Comparison of ENCODE assay signal across 11 mouse cellular contexts in genomic region chr15:12617220-12617619, GRCm38 (mm10).
A peak's percentile ranks its signal among the peaks of the same experiment; 100 is the strongest.
DNase-seq lines count a peak whose midpoint lies in the region; ATAC-seq lines count a peak whose summit lies in the region.
"Had no signal": no experiment of that assay in that cellular context is flagged by ENCODE, and none has a peak within 500 bp of the region (broad histone marks: within the 10 kb centered on the region; RNA-seq: fewer than 3 reads in every experiment).

No protein-coding gene starts in this region.

- H3K4me1 ChIP-seq in liver, embryonic 12.5 days = no peaks in the 10 kb centered on the region
- H3K4me1 ChIP-seq in liver, embryonic 11.5 days (replicated peaks; ENCODE audit: control insufficient read depth, insufficient read depth, low read length) = no peaks in the 10 kb centered on the region

- peak; percentile 28 for DNase-seq in gastrocnemius, postnatal 14 days
- no peak for DNase-seq in gastrocnemius, postnatal 4 days (ENCODE audit: low spot score in 2 of 2)
- no peak for DNase-seq in liver, embryonic 11.5 days (ENCODE audit: low spot score)
- DNase-seq in heart, postnatal 10 days = peak; percentile 28 to 38
- DNase-seq in thymus, adult 18-20 months = no peak
- no peak for DNase-seq in right cerebral cortex, postnatal 25 days

- H3K4me3 ChIP-seq in liver, embryonic 12.5 days = no peak overlapping the region
- H3K4me3 ChIP-seq in liver, embryonic 11.5 days (ENCODE audit: low read depth, low read length) = no peak overlapping the region
- H3K4me3 ChIP-seq: midbrain, embryonic 10.5 days had no signal

- 52% methylated on average over 8 of the region's 8 CpGs for WGBS in liver, embryonic 12.5 days (ENCODE audit: insufficient replicate concordance)
- 66% methylated on average over 8 of the region's 8 CpGs for WGBS in liver, embryonic 11.5 days

- no peaks in the 10 kb centered on the region for H3K9me3 ChIP-seq in liver, embryonic 12.5 days (replicated peaks)
- no peaks in the 10 kb centered on the region for H3K9me3 ChIP-seq in liver, embryonic 11.5 days (ENCODE audit: control insufficient read depth, low read length)
- H3K9me3 ChIP-seq: midbrain, embryonic 10.5 days had no signal

- H3K9ac ChIP-seq in liver, embryonic 12.5 days = no peak overlapping the region
- no peak overlapping the region for H3K9ac ChIP-seq in liver, embryonic 11.5 days (ENCODE audit: low read depth, low read length)
- H3K9ac ChIP-seq: forebrain, postnatal 0 days had no signal

- no peak overlapping the region for H3K4me2 ChIP-seq in liver, embryonic 12.5 days
- H3K4me2 ChIP-seq in liver, embryonic 11.5 days = no peak overlapping the region

- H3K27me3 ChIP-seq in liver, embryonic 12.5 days (replicated peaks) = no peaks in the 10 kb centered on the region
- no peaks in the 10 kb centered on the region for H3K27me3 ChIP-seq in liver, embryonic 11.5 days (replicated peaks; ENCODE audit: control insufficient read depth, insufficient read depth, low read length)

- H3K27ac ChIP-seq in liver, embryonic 12.5 days = no peak overlapping the region
- H3K27ac ChIP-seq in liver, embryonic 11.5 days (ENCODE audit: low read depth, low read length) = no peak overlapping the region
- H3K27ac ChIP-seq: midbrain, embryonic 10.5 days had no signal

- intact Hi-C loops in gastrocnemius, postnatal 14 days (cut with DNase I; ENCODE audit: low total_unique reads) = no loop called here
- intact Hi-C loops in heart, postnatal 10 days (cut with DNase I) = no loop called here

- peak; percentile 35 for ATAC-seq in liver, embryonic 12.5 days
- ATAC-seq in liver, embryonic 11.5 days (replicated peaks; ENCODE audit: low FRiP score) = no peak
- ATAC-seq in monocyte, adult 5-6 weeks (replicated peaks; ENCODE audit: insufficient number of reproducible peaks, low FRiP score, low TSS enrichment, poor library complexity, severe bottlenecking) = peak; percentile 38; the same call in 1 of the 2 replicates
- ATAC-seq: intestine, postnatal 0 days had no signal

- no peaks in the 10 kb centered on the region for H3K36me3 ChIP-seq in liver, embryonic 12.5 days
- no peaks in the 10 kb centered on the region for H3K36me3 ChIP-seq in liver, embryonic 11.5 days (ENCODE audit: control insufficient read depth, insufficient read depth, low read length)
- H3K36me3 ChIP-seq: midbrain, embryonic 10.5 days had no signal

Comparison
In these comparisons a context has a peak if more than half of its experiments do, and no peak if none do; other contexts are left out.
1. DNase-seq: peak in gastrocnemius, postnatal 14 days (single experiment) and heart, postnatal 10 days (2 of 2); none in gastrocnemius, postnatal 4 days (0 of 2), liver, embryonic 11.5 days (single experiment), thymus, adult 18-20 months (0 of 2) and right cerebral cortex, postnatal 25 days (single experiment).